Mouse (Mus musculus) liver, embryonic 14.5 days (tissue): ENCODE results near the gene Pik3cd. TPM values are rescaled to one million over a fixed set of nuclear protein-coding genes. Genes with fewer than 3 reads are reported as not detected.

Source experiments
- ATAC-seq: fragments of 200-750 bp; cut with Nextera tagmentation; 2 replicates; pipeline ENCODE4 v1.8.0; 2017; ENCODE audit warnings: moderate number of reproducible peaks, mild to moderate bottlenecking, moderate library complexity; ENCODE audit not compliant: insufficient read depth
- DNase-seq, 3 experiments: peaks; one replicate each; pipeline ENCODE4 v3.0.0-alpha.2; 2012 to 2013; ENCODE audit warnings: low read depth in 3 of 3, low spot score in 3 of 3
- H3K27ac ChIP-seq: fragments of 300-500 bp; sonication (generic); 2 replicates; pipeline ENCODE4 v1.5.1; 2014; ENCODE audit warnings: moderate library complexity, mild to moderate bottlenecking, control low read depth, inconsistent platforms
- H3K27me3 ChIP-seq: fragments of 300-500 bp; sonication (generic); 2 replicates; pipeline ENCODE4 v1.6.1; 2014; ENCODE audit warnings: mild to moderate bottlenecking, low read length, moderate library complexity; ENCODE audit not compliant: control insufficient read depth, insufficient read depth
- H3K36me3 ChIP-seq: fragments of 300-500 bp; sonication (generic); replicated peaks from 2 replicates; pipeline ENCODE4 v1.6.1; 2014; ENCODE audit warnings: low read depth; ENCODE audit not compliant: control insufficient read depth, insufficient read depth
- H3K4me1 ChIP-seq, 2 experiments: fragments of 200-500 bp in 1 of 2; fragments of 300-500 bp in 1 of 2; sonication (generic) in 1 of 2; replicated peaks; 2 replicates each; pipeline ENCODE4 v1.6.1; 2012 to 2014; ENCODE audit warnings: antibody characterized with exemption in 1 of 2, inconsistent platforms in 1 of 2, low read length in 1 of 2; ENCODE audit not compliant: control insufficient read depth in 2 of 2, insufficient read depth in 2 of 2
- H3K4me2 ChIP-seq: fragments of 300-500 bp; sonication (generic); 2 replicates; pipeline ENCODE4 v1.6.1; 2014; ENCODE audit warnings: low read depth, mild to moderate bottlenecking, control low read depth, moderate library complexity
- H3K4me3 ChIP-seq, 2 experiments: fragments of 200-500 bp in 1 of 2; fragments of 300-500 bp in 1 of 2; sonication (generic) in 1 of 2; 2 replicates each; pipeline ENCODE4 v1.5.1; 2012 to 2014; ENCODE audit warnings: low read depth in 2 of 2, low read length in 2 of 2, mild to moderate bottlenecking in 2 of 2, control low read depth in 1 of 2, inconsistent platforms in 1 of 2, moderate library complexity in 1 of 2; ENCODE audit not compliant: insufficient read depth in 1 of 2
- H3K9ac ChIP-seq: fragments of 300-500 bp; sonication (generic); replicated peaks from 2 replicates; pipeline ENCODE4 v1.6.1; 2014; ENCODE audit warnings: mild to moderate bottlenecking, control low read depth, moderate library complexity
- H3K9me3 ChIP-seq: fragments of 300-500 bp; sonication (generic); 2 replicates; pipeline ENCODE4 v1.6.1; 2016; ENCODE audit warnings: low read length, mixed read lengths; ENCODE audit not compliant: control insufficient read depth
- CTCF ChIP-seq: IDR thresholded peaks from 2 replicates; pipeline ENCODE4 v1.5.1; 2016; ENCODE audit warnings: antibody characterized with exemption, low read depth, control low read depth
- EP300 ChIP-seq: IDR thresholded peaks from 2 replicates; pipeline ENCODE4 v1.6.1; 2016; ENCODE audit warnings: antibody characterized with exemption, low read depth
- WGBS: fragments of 180-500 bp; shearing (Covaris S2); extraction: QIAGEN DNeasy Blood & Tissue Kit; methylation state at CpG from one replicate; pipeline ENCODE4 v1.1.7; 2014; ENCODE audit not compliant: insufficient replicate concordance; 5-methylcytosine and 5-hydroxymethylcytosine counted together
- polyA plus RNA-seq, 2 experiments: library from polyadenylated mRNA; depleted of rRNA in 1 of 2; stranded (reverse) in 1 of 2; unstranded in 1 of 2; fragments of >200 nt; fragmentation: Nextera tagmentation in 1 of 2; extraction: Ambion mirVana in 1 of 2; gene quantifications; 2 replicates each; pipeline versions ENCODE4 v1.2.1 to v1.2.3; 2012 to 2014

Gene Pik3cd
- polyA plus RNA-seq, 2 experiments: 3.9 to 4.3 TPM

- no peaks in the 10 kb centered on the region for H3K36me3 ChIP-seq
- H3K9me3 ChIP-seq: no peaks in the 10 kb centered on the region
- DNase-seq (no peak), ATAC-seq (no peak)
- no peaks in the 10 kb centered on the region for H3K27me3 ChIP-seq
- H3K9ac ChIP-seq: no peak overlapping the region
- 70% methylated on average over 7 of the region's 7 CpGs for WGBS
- TF ChIP-seq CTCF (no peak), EP300 (no peak)
- peaks cover 8 to 17% of the 10 kb centered on the region in 2 experiments for H3K4me1 ChIP-seq
- H3K4me2 ChIP-seq: no peak overlapping the region
- H3K4me3 ChIP-seq: no peak overlapping the region
- H3K27ac ChIP-seq: no peak overlapping the region
Measured at GRCm38 (mm10) chr4:149637942-149638341, 64.4 kb downstream of the Pik3cd start.

GRCm38 (mm10) chr4:149635915-149636415 is 66.4 kb downstream of the Pik3cd start:
- TF ChIP-seq CTCF (no peak), EP300 (no peak)
- Histone ChIP-seq H3K27me3 (no peaks in the 10 kb centered on the region), H3K4me3 (no peak overlapping the region), H3K4me2 (no peak overlapping the region), H3K9me3 (no peaks in the 10 kb centered on the region), H3K27ac (no peak overlapping the region), H3K36me3 (no peaks in the 10 kb centered on the region), H3K9ac (no peak overlapping the region), H3K4me1 (peaks cover 15 to 21% of the 10 kb centered on the region in 2 experiments)
- 64% methylated on average over 8 of the region's 8 CpGs for WGBS
- ATAC-seq: no peak
- no peak for DNase-seq

GRCm38 (mm10) chr4:149634966-149635365 is 67.4 kb downstream of the Pik3cd start:
- H3K36me3 ChIP-seq: no peaks in the 10 kb centered on the region
- no peak overlapping the region for H3K27ac ChIP-seq
- H3K27me3 ChIP-seq: no peaks in the 10 kb centered on the region
- 33% methylated on average over 11 of the region's 11 CpGs for WGBS
- H3K4me3 ChIP-seq: no peak overlapping the region
- H3K4me1 ChIP-seq: peaks cover 15 to 21% of the 10 kb centered on the region in 2 experiments
- ATAC-seq (no peak), DNase-seq (no peak)
- H3K9ac ChIP-seq: no peak overlapping the region
- no peak overlapping the region for H3K4me2 ChIP-seq
- no peak for TF ChIP-seq CTCF
- TF ChIP-seq EP300: peak; percentile 19; the same call in 1 of the 2 replicates
- no peaks in the 10 kb centered on the region for H3K9me3 ChIP-seq

GRCm38 (mm10) chr4:149634157-149634556 is 68.2 kb downstream of the Pik3cd start:
- H3K9ac ChIP-seq: no peak overlapping the region; the same call in 1 of the 2 replicates
- TF ChIP-seq EP300: no peak
- no peak for TF ChIP-seq CTCF
- H3K4me1 ChIP-seq: peaks cover 15 to 21% of the 10 kb centered on the region in 2 experiments
- DNase-seq (no peak), ATAC-seq (no peak)
- no peak overlapping the region for H3K4me3 ChIP-seq
- no peak overlapping the region for H3K27ac ChIP-seq
- H3K9me3 ChIP-seq: no peaks in the 10 kb centered on the region
- H3K4me2 ChIP-seq: no peak overlapping the region
- H3K36me3 ChIP-seq: no peaks in the 10 kb centered on the region
- WGBS: 35% methylated on average over 1 of the region's 1 CpGs
- H3K27me3 ChIP-seq: no peaks in the 10 kb centered on the region

DNA sequence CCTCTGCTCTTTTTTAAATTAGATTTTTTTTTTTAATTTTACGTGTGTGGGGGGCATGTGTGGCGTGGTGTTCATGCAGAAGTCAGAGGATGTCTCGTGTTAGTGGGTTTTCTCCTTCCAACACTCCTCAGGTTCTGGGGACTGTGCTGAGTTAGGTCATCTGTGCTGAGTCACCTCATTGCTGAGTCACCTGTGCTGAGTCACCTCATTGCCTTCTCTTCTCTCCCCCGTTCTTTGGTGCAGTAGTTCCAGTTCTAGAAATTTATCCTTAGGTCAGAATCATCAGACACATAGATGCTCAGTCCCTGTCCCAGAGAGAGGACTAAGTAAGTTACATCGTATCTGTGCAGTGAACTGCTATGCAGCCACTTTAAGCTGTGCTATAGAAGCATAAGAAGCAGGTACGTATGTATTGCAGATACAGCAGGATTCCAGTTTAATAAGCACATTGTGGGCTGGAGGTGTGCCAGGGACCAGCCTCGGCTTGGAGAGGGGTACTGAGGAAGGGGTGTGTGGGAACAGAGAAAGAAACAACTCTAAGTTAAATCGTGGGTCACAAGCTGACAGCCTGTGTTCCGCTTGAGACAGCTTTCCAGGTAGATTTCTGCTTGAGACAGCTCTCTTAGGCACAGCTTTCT is 69.6 kb downstream of the Pik3cd start:
- peak; percentile 89 for ATAC-seq
- DNase-seq: peak; percentile 60 to 74 (median 65)
- Histone ChIP-seq H3K4me1 (peaks cover 15 to 21% of the 10 kb centered on the region in 2 experiments), H3K9ac (peak overlapping the region; percentile 27; the same call in 1 of the 2 replicates), H3K36me3 (no peaks in the 10 kb centered on the region), H3K9me3 (no peaks in the 10 kb centered on the region), H3K27ac (peak overlapping the region; percentile 83), H3K4me2 (peak overlapping the region; percentile 39), H3K27me3 (no peaks in the 10 kb centered on the region), H3K4me3 (no peak overlapping the region)
- 57% methylated on average over 9 of the region's 9 CpGs for WGBS
- TF ChIP-seq CTCF (no peak), EP300 (0 out of 2 replicates have a peak, but pooled peaks have one; percentile 47)
